15 mouse cellular contexts compared by ENCODE assay signal in genomic region chr10:43641169-43641945, GRCm38 (mm10).
A peak's percentile ranks its signal among the peaks of the same experiment; 100 is the strongest.
DNase-seq lines count a peak whose midpoint lies in the region; ATAC-seq and TF ChIP-seq lines count a peak whose summit lies in the region.
"Had no signal": no experiment of that assay in that cellular context is flagged by ENCODE, and none has a peak within 500 bp of the region (broad histone marks: within the 10 kb centered on the region; RNA-seq: fewer than 3 reads in every experiment).

No protein-coding gene starts in this region.

- H3K27me3 ChIP-seq in MEL (ENCODE audit: control insufficient read depth in 1 of 2, insufficient read depth in 2 of 2, low read length in 2 of 2), result no peaks in the 10 kb centered on the region
- H3K27me3 ChIP-seq in liver, postnatal 0 days (ENCODE audit: insufficient read depth, low read length), result no peaks in the 10 kb centered on the region
- no peaks in the 10 kb centered on the region for H3K27me3 ChIP-seq in stomach, embryonic 16.5 days (ENCODE audit: control insufficient read depth, insufficient read depth, low read length)
- no peaks in the 10 kb centered on the region for H3K27me3 ChIP-seq in midbrain, embryonic 14.5 days (ENCODE audit: control insufficient read depth, insufficient read depth, low read length)
- H3K27me3 ChIP-seq: kidney, embryonic 15.5 days; midbrain, embryonic 12.5 days; neural tube, embryonic 15.5 days had no signal

- H3K9ac ChIP-seq in MEL (ENCODE audit: control insufficient read depth, low read depth, low read length, poor library complexity, severe bottlenecking), result peak overlapping the region; percentile 70
- H3K9ac ChIP-seq in liver, postnatal 0 days (replicated peaks), result 0 out of 2 replicates have a peak overlapping the region, but pooled peaks have one; percentile 3
- no peak overlapping the region for H3K9ac ChIP-seq in stomach, embryonic 16.5 days (ENCODE audit: low read length)
- no peak overlapping the region for H3K9ac ChIP-seq in midbrain, embryonic 14.5 days (replicated peaks; ENCODE audit: low read length)
- H3K9ac ChIP-seq: hindbrain, embryonic 14.5 days; kidney, embryonic 15.5 days; midbrain, embryonic 12.5 days; neural tube, embryonic 15.5 days had no signal

- peak; percentile 84 for DNase-seq in MEL (ENCODE audit: low read depth, low spot score)
- peak; percentile 38 for DNase-seq in c-Kit-positive CD71-negative TER-119-negative erythroid progenitor cells, embryonic 14.5 days (ENCODE audit: low read depth)
- DNase-seq in liver, postnatal 0 days, result no peak
- DNase-seq in spleen, postnatal 10 days (ENCODE audit: low spot score in 2 of 2), result no peak
- no peak for DNase-seq in kidney, adult 11 months
- DNase-seq in midbrain, embryonic 14.5 days, result no peak
- DNase-seq: cerebellum, postnatal 25 days; right cerebral cortex, postnatal 4 days; thymus, postnatal 4 days had no signal

- no peak for TF ChIP-seq CTCF in MEL (IDR thresholded peaks at IDR 0.05 in 2 of 3, conservative IDR thresholded peaks at IDR 0.05 in 1 of 3; ENCODE audit: control insufficient read depth in 1 of 3, insufficient read depth in 1 of 3, low read depth in 2 of 3, low read length in 3 of 3, poor library complexity in 1 of 3, severe bottlenecking in 1 of 3)
- no peak for TF ChIP-seq CTCF in liver, postnatal 0 days (IDR thresholded peaks at IDR 0.05; ENCODE audit: low read depth)

- peak overlapping the region; percentile 96 for H3K27ac ChIP-seq in MEL (ENCODE audit: control insufficient read depth, low read depth, low read length)
- H3K27ac ChIP-seq in liver, postnatal 0 days (ENCODE audit: low read depth), result peak overlapping the region; percentile 37; the same call in 1 of the 2 replicates
- H3K27ac ChIP-seq in stomach, embryonic 16.5 days (ENCODE audit: low read length), result no peak overlapping the region
- no peak overlapping the region for H3K27ac ChIP-seq in midbrain, embryonic 14.5 days (replicated peaks; ENCODE audit: low read depth, low read length)
- H3K27ac ChIP-seq: hindbrain, embryonic 14.5 days; kidney, embryonic 15.5 days; midbrain, embryonic 12.5 days; neural tube, embryonic 15.5 days had no signal

- H3K4me1 ChIP-seq in MEL (ENCODE audit: control insufficient read depth in 1 of 2, insufficient read depth in 2 of 2, low read length in 2 of 2), result peaks cover 22 to 37% of the 10 kb centered on the region in 2 experiments
- H3K4me1 ChIP-seq in liver, postnatal 0 days (ENCODE audit: insufficient read depth), result peaks cover 18% of the 10 kb centered on the region
- H3K4me1 ChIP-seq in stomach, embryonic 16.5 days (ENCODE audit: control insufficient read depth, insufficient read depth, low read length), result no peaks in the 10 kb centered on the region
- H3K4me1 ChIP-seq in midbrain, embryonic 14.5 days (ENCODE audit: control insufficient read depth, insufficient read depth, low read length), result no peaks in the 10 kb centered on the region
- H3K4me1 ChIP-seq: kidney, embryonic 15.5 days; midbrain, embryonic 12.5 days; neural tube, embryonic 15.5 days had no signal

- peak; percentile 35 to 59; a peak in 3 of 4 replicates for TF ChIP-seq EP300 in MEL (IDR thresholded peaks at IDR 0.05; ENCODE audit: low read depth in 1 of 2, low read length in 2 of 2)
- TF ChIP-seq EP300 in liver, postnatal 0 days (IDR thresholded peaks at IDR 0.05; ENCODE audit: low read depth), result no peak

- 28% methylated on average over 14 of the region's 14 CpGs for WGBS in liver, postnatal 0 days (ENCODE audit: insufficient replicate concordance)
- WGBS in stomach, embryonic 16.5 days, result 60% methylated on average over 14 of the region's 14 CpGs
- 80% methylated on average over 14 of the region's 14 CpGs for WGBS in midbrain, embryonic 14.5 days

- TF ChIP-seq POLR2A in MEL (IDR thresholded peaks at IDR 0.05; ENCODE audit: control insufficient read depth in 1 of 2, insufficient read depth in 1 of 2, low read depth in 1 of 2, low read length in 2 of 2, poor library complexity in 1 of 2), result peak in 1 of 2 experiments; percentile 53; a peak in 2 of 4 replicates

- H3K9me3 ChIP-seq in MEL (replicated peaks; ENCODE audit: insufficient read depth, low read length), result no peaks in the 10 kb centered on the region
- no peaks in the 10 kb centered on the region for H3K9me3 ChIP-seq in liver, postnatal 0 days (ENCODE audit: low read length)
- no peaks in the 10 kb centered on the region for H3K9me3 ChIP-seq in stomach, embryonic 16.5 days (replicated peaks; ENCODE audit: control insufficient read depth, low read length)
- H3K9me3 ChIP-seq in midbrain, embryonic 14.5 days (ENCODE audit: control insufficient read depth, low read length), result no peaks in the 10 kb centered on the region
- H3K9me3 ChIP-seq: kidney, embryonic 15.5 days; midbrain, embryonic 12.5 days; neural tube, embryonic 15.5 days had no signal

- peaks cover 0 to 32% of the 10 kb centered on the region in 2 experiments; a peak in 2 of 4 replicates for H3K36me3 ChIP-seq in MEL (ENCODE audit: control insufficient read depth in 1 of 2, insufficient read depth in 2 of 2, low read length in 2 of 2)
- no peaks in the 10 kb centered on the region for H3K36me3 ChIP-seq in liver, postnatal 0 days (replicated peaks; ENCODE audit: insufficient read depth, low read length)
- H3K36me3 ChIP-seq in stomach, embryonic 16.5 days (ENCODE audit: control insufficient read depth, insufficient read depth, low read length), result no peaks in the 10 kb centered on the region
- H3K36me3 ChIP-seq in midbrain, embryonic 14.5 days (ENCODE audit: control insufficient read depth, insufficient read depth, low read length), result no peaks in the 10 kb centered on the region
- H3K36me3 ChIP-seq: kidney, embryonic 15.5 days; midbrain, embryonic 12.5 days; neural tube, embryonic 15.5 days had no signal

- H3K4me3 ChIP-seq in MEL (ENCODE audit: control insufficient read depth in 1 of 2, insufficient read depth in 1 of 2, low read depth in 2 of 2, low read length in 2 of 2), result peak overlapping the region; percentile 20 to 28; a peak in 3 of 4 replicates
- no peak overlapping the region for H3K4me3 ChIP-seq in liver, postnatal 0 days (ENCODE audit: low read depth, low read length)
- H3K4me3 ChIP-seq in stomach, embryonic 16.5 days (replicated peaks; ENCODE audit: low read length), result no peak overlapping the region
- H3K4me3 ChIP-seq in midbrain, embryonic 14.5 days (replicated peaks; ENCODE audit: low read depth, low read length), result no peak overlapping the region
- H3K4me3 ChIP-seq: kidney, embryonic 15.5 days; midbrain, embryonic 12.5 days; neural tube, embryonic 15.5 days had no signal

- no peak for TF ChIP-seq RAD21 in MEL (IDR thresholded peaks at IDR 0.05; ENCODE audit: low read depth, low read length)

- ATAC-seq in liver, postnatal 0 days, result peak; percentile 74
- ATAC-seq in stomach, embryonic 16.5 days (ENCODE audit: insufficient read depth, low FRiP score), result peak; percentile 82; the same call in 1 of the 2 replicates
- no peak for ATAC-seq in midbrain, embryonic 14.5 days (ENCODE audit: low FRiP score, low TSS enrichment)

- no peaks in the 10 kb centered on the region for H3K79me2 ChIP-seq in MEL (ENCODE audit: control insufficient read depth, insufficient read depth, low read length, poor library complexity)

- H3K4me2 ChIP-seq in liver, postnatal 0 days (ENCODE audit: low read depth, low read length), result no peak overlapping the region
- no peak overlapping the region for H3K4me2 ChIP-seq in stomach, embryonic 16.5 days (ENCODE audit: low read depth, low read length)
- no peak overlapping the region for H3K4me2 ChIP-seq in midbrain, embryonic 14.5 days (ENCODE audit: low read length)
- H3K4me2 ChIP-seq: heart, embryonic 11.5 days; hindbrain, embryonic 14.5 days; kidney, embryonic 15.5 days; midbrain, embryonic 12.5 days; neural tube, embryonic 15.5 days had no signal

TF ChIP-seq in MEL, 35 proteins besides CTCF, POLR2A, EP300 and RAD21 (continues in another document):
- no peak for TF ChIP-seq GABPA (IDR thresholded peaks at IDR 0.05; ENCODE audit: low read depth, low read length)
- peak; percentile 95 for TF ChIP-seq MYC (IDR thresholded peaks at IDR 0.05; ENCODE audit: low read depth, low read length)
- peak; percentile 86 for TF ChIP-seq USF1 (IDR thresholded peaks at IDR 0.05; ENCODE audit: low read depth, low read length)
- TF ChIP-seq POLR2AphosphoS5 (IDR thresholded peaks at IDR 0.05; ENCODE audit: borderline replicate concordance, low read depth, low read length), result no peak
- 0 out of 2 replicates have a peak, but pooled peaks have one; percentile 11 for TF ChIP-seq HCFC1 (IDR thresholded peaks at IDR 0.05; ENCODE audit: low read depth, low read length)
- peak; percentile 59 for TF ChIP-seq SIN3A (IDR thresholded peaks at IDR 0.05; ENCODE audit: low read length)
- TF ChIP-seq ZC3H11A (IDR thresholded peaks at IDR 0.05; ENCODE audit: low read depth, low read length), result 0 out of 2 replicates have a peak, but pooled peaks have one; percentile 7
- 0 out of 2 replicates have a peak, but pooled peaks have one; percentile 56 for TF ChIP-seq JUND (IDR thresholded peaks at IDR 0.05; ENCODE audit: low read depth, low read length)
- TF ChIP-seq ZKSCAN1 (IDR thresholded peaks at IDR 0.05; ENCODE audit: low read depth, low read length), result peak; percentile 25; the same call in 1 of the 2 replicates
- no peak; the same call in 1 of the 2 replicates for TF ChIP-seq ZNF384 (IDR thresholded peaks at IDR 0.05; ENCODE audit: low read depth, low read length)
- TF ChIP-seq MAFK (IDR thresholded peaks at IDR 0.05; ENCODE audit: borderline replicate concordance, low read depth, low read length), result no peak
- peak; percentile 88 for TF ChIP-seq MAX (IDR thresholded peaks at IDR 0.05; ENCODE audit: low read length)
- peak; percentile 80 for TF ChIP-seq ETS1 (IDR thresholded peaks at IDR 0.05; ENCODE audit: low read depth, low read length)
- peak; percentile 14; the same call in 1 of the 2 replicates for TF ChIP-seq MYB (IDR thresholded peaks at IDR 0.05; ENCODE audit: low read depth, low read length)
- TF ChIP-seq SMC3 (IDR thresholded peaks at IDR 0.05; ENCODE audit: low read depth, low read length), result no peak
- 0 out of 2 replicates have a peak, but pooled peaks have one; percentile 54 for TF ChIP-seq MAZ (IDR thresholded peaks at IDR 0.05; ENCODE audit: low read depth, low read length)
- TF ChIP-seq BHLHE40 (IDR thresholded peaks at IDR 0.05; ENCODE audit: borderline replicate concordance, low read depth, low read length), result 0 out of 2 replicates have a peak, but pooled peaks have one; percentile 4
- TF ChIP-seq POLR2AphosphoS2 (IDR thresholded peaks at IDR 0.05; ENCODE audit: low read length), result no peak
- TF ChIP-seq KAT2A (conservative IDR thresholded peaks at IDR 0.05; ENCODE audit: low read depth, low read length), result no peak
- peak; percentile 85 for TF ChIP-seq MXI1 (IDR thresholded peaks at IDR 0.05; ENCODE audit: low read depth, low read length)
- peak; percentile 33; the same call in 1 of the 2 replicates for TF ChIP-seq TBP (IDR thresholded peaks at IDR 0.05; ENCODE audit: low read depth, low read length)
- TF ChIP-seq TCF12 (IDR thresholded peaks at IDR 0.05; ENCODE audit: low read depth, low read length), result no peak
- no peak for TF ChIP-seq CHD1 (IDR thresholded peaks at IDR 0.05; ENCODE audit: low read depth, low read length)

Comparison
In these comparisons a context has a peak if more than half of its experiments do, and no peak if none do; other contexts are left out.
1. DNase-seq: peak in MEL (single experiment) and c-Kit-positive CD71-negative TER-119-negative erythroid progenitor cells, embryonic 14.5 days (single experiment); none in liver, postnatal 0 days (single experiment), spleen, postnatal 10 days (0 of 2), kidney, adult 11 months (single experiment) and midbrain, embryonic 14.5 days (single experiment).
2. H3K27ac ChIP-seq: peak in MEL (single experiment) and liver, postnatal 0 days (single experiment); none in stomach, embryonic 16.5 days (single experiment) and midbrain, embryonic 14.5 days (single experiment).
3. H3K4me3 ChIP-seq: peak in MEL (2 of 2); none in liver, postnatal 0 days (single experiment), stomach, embryonic 16.5 days (single experiment) and midbrain, embryonic 14.5 days (single experiment).
4. H3K9ac ChIP-seq: peak in MEL (single experiment) and liver, postnatal 0 days (single experiment); none in stomach, embryonic 16.5 days (single experiment) and midbrain, embryonic 14.5 days (single experiment).